9 mouse cellular contexts compared by ENCODE assay signal in genomic region chr2:68430493-68430892, GRCm38 (mm10). TPM values are rescaled to one million over a fixed set of nuclear protein-coding genes. Genes with fewer than 3 reads are reported as not detected.
DNase-seq lines count a peak whose midpoint lies in the region; ATAC-seq and TF ChIP-seq lines count a peak whose summit lies in the region.
"Had no signal": no experiment of that assay in that cellular context is flagged by ENCODE, and none has a peak within 500 bp of the region (broad histone marks: within the 10 kb centered on the region; RNA-seq: fewer than 3 reads in every experiment).

No protein-coding gene starts in this region.

- no peak for TF ChIP-seq EP300 in ES-Bruce4 (IDR thresholded peaks at IDR 0.05; ENCODE audit: insufficient read depth, low read depth, low read length)

- intact Hi-C loops in heart, postnatal 14 days (cut with DNase I) = loop anchor here (2.0 to 5.0 kb wide), 2 partner anchors 38 to 53 kb away; no protein-coding TSS in a partner anchor

- TF ChIP-seq CTCF in ES-Bruce4 (IDR thresholded peaks at IDR 0.05; ENCODE audit: low read depth, low read length) = peak; percentile 28

- DNase-seq in heart, embryonic 10.5 days (ENCODE audit: low spot score) = no peak
- DNase-seq in heart, postnatal 14 days = no peak
- no peak for DNase-seq in embryonic facial prominence, embryonic 10.5 days (ENCODE audit: low spot score)
- no peak for DNase-seq in forebrain, embryonic 10.5 days (ENCODE audit: extremely low spot score, low spot score)
- no peak for DNase-seq in adipocyte (ENCODE audit: low spot score)

- peak overlapping the region; percentile 37; the same call in 1 of the 2 replicates for H3K4me2 ChIP-seq in heart, embryonic 15.5 days

- 48% methylated on average over 5 of the region's 5 CpGs for WGBS in heart, embryonic 10.5 days
- WGBS in heart, embryonic 15.5 days = 44% methylated on average over 5 of the region's 5 CpGs
- WGBS in embryonic facial prominence, embryonic 10.5 days = 89% methylated on average over 5 of the region's 5 CpGs
- 87% methylated on average over 5 of the region's 5 CpGs for WGBS in forebrain, embryonic 10.5 days

- no peaks in the 10 kb centered on the region for H3K27me3 ChIP-seq in heart, embryonic 10.5 days (ENCODE audit: insufficient read depth, poor library complexity, severe bottlenecking)
- no peaks in the 10 kb centered on the region for H3K27me3 ChIP-seq in ES-Bruce4 (ENCODE audit: control insufficient read depth, insufficient read depth, low read length, poor library complexity, severe bottlenecking)
- no peaks in the 10 kb centered on the region for H3K27me3 ChIP-seq in heart, embryonic 15.5 days
- no peaks in the 10 kb centered on the region for H3K27me3 ChIP-seq in embryonic facial prominence, embryonic 10.5 days (replicated peaks; ENCODE audit: low read depth, poor library complexity, severe bottlenecking)
- H3K27me3 ChIP-seq in forebrain, embryonic 10.5 days (ENCODE audit: poor library complexity, severe bottlenecking) = no peaks in the 10 kb centered on the region

- no peak overlapping the region for H3K4me3 ChIP-seq in heart, embryonic 10.5 days
- H3K4me3 ChIP-seq in ES-Bruce4 (ENCODE audit: low read depth, low read length) = no peak overlapping the region
- H3K4me3 ChIP-seq in heart, embryonic 15.5 days = no peak overlapping the region
- no peak overlapping the region for H3K4me3 ChIP-seq in embryonic facial prominence, embryonic 10.5 days
- no peak overlapping the region for H3K4me3 ChIP-seq in forebrain, embryonic 10.5 days

- H3K9me3 ChIP-seq in heart, embryonic 10.5 days = no peaks in the 10 kb centered on the region
- no peaks in the 10 kb centered on the region for H3K9me3 ChIP-seq in ES-Bruce4 (replicated peaks; ENCODE audit: control insufficient read depth, insufficient read depth, low read length, poor library complexity, severe bottlenecking)
- no peaks in the 10 kb centered on the region for H3K9me3 ChIP-seq in heart, embryonic 15.5 days (replicated peaks)
- H3K9me3 ChIP-seq in embryonic facial prominence, embryonic 10.5 days = no peaks in the 10 kb centered on the region
- H3K9me3 ChIP-seq in forebrain, embryonic 10.5 days = no peaks in the 10 kb centered on the region

- H3K27ac ChIP-seq in heart, embryonic 10.5 days = peak overlapping the region; percentile 77; the same call in 1 of the 2 replicates
- H3K27ac ChIP-seq in ES-Bruce4 (ENCODE audit: insufficient read depth, low read length) = no peak overlapping the region
- peak overlapping the region; percentile 96 for H3K27ac ChIP-seq in heart, embryonic 15.5 days
- H3K27ac ChIP-seq in embryonic facial prominence, embryonic 10.5 days (replicated peaks) = no peak overlapping the region
- no peak overlapping the region for H3K27ac ChIP-seq in forebrain, embryonic 10.5 days

- TF ChIP-seq POLR2A in ES-Bruce4 (IDR thresholded peaks at IDR 0.05; ENCODE audit: insufficient read depth, low read length) = no peak

- 0 out of 2 replicates have a peak, but pooled peaks cover 3% of the 10 kb centered on the region for H3K36me3 ChIP-seq in heart, embryonic 10.5 days
- H3K36me3 ChIP-seq in ES-Bruce4 (ENCODE audit: control insufficient read depth, insufficient read depth, low read length, poor library complexity, severe bottlenecking) = no peaks in the 10 kb centered on the region
- H3K36me3 ChIP-seq in heart, embryonic 15.5 days = no peaks in the 10 kb centered on the region
- H3K36me3 ChIP-seq in embryonic facial prominence, embryonic 10.5 days (replicated peaks) = no peaks in the 10 kb centered on the region
- H3K36me3 ChIP-seq in forebrain, embryonic 10.5 days (replicated peaks) = peaks cover 13% of the 10 kb centered on the region

- peaks cover 68% of the 10 kb centered on the region for H3K4me1 ChIP-seq in heart, embryonic 10.5 days
- H3K4me1 ChIP-seq in ES-Bruce4 (ENCODE audit: control insufficient read depth, insufficient read depth, low read length) = no peaks in the 10 kb centered on the region
- peaks cover 76% of the 10 kb centered on the region for H3K4me1 ChIP-seq in heart, embryonic 15.5 days (replicated peaks)
- peaks cover 28% of the 10 kb centered on the region for H3K4me1 ChIP-seq in embryonic facial prominence, embryonic 10.5 days
- H3K4me1 ChIP-seq in forebrain, embryonic 10.5 days = peaks cover 28% of the 10 kb centered on the region

- no peak overlapping the region for H3K9ac ChIP-seq in ES-Bruce4 (ENCODE audit: low read depth, poor library complexity, severe bottlenecking)
- no peak overlapping the region for H3K9ac ChIP-seq in heart, embryonic 15.5 days

- peak; percentile 56 for ATAC-seq in heart, embryonic 15.5 days (replicated peaks; ENCODE audit: insufficient number of reproducible peaks, insufficient read depth, low FRiP score, low read depth)
- ATAC-seq in monocyte, adult 5-6 weeks (replicated peaks; ENCODE audit: insufficient number of reproducible peaks, low FRiP score, low TSS enrichment, poor library complexity, severe bottlenecking) = peak; percentile 61

RNA-seq across cellular contexts. Expression of gene Stk39, which starts 41.6 kb away (rescaled TPM):
- polyA plus RNA-seq in heart, embryonic 10.5 days (2016; fragmentation: Nextera tagmentation; extraction: Ambion mirVana) = 45.2 and 51.3 TPM in 2 replicates
- 100 to 1,000 TPM in 1 of 2 experiments, 10 to 100 TPM in 1; 95.6 to 106 TPM for total RNA-seq in heart, postnatal 14 days (2021)
- polyA plus RNA-seq in ES-Bruce4 (2011; ENCODE audit: insufficient read depth, insufficient read length, low read depth, missing spikeins) = 6.5 and 7.6 TPM in 2 replicates
- 54.8 and 66.2 TPM in 2 replicates for polyA plus RNA-seq in heart, embryonic 15.5 days (2015; fragmentation: Nextera tagmentation; extraction: Ambion mirVana)
- total RNA-seq in monocyte, adult 5-6 weeks (2017) = 5.1 to 21.6 TPM (median 5.4 TPM) in 3 replicates
- polyA plus RNA-seq in embryonic facial prominence, embryonic 10.5 days (2016; fragmentation: Nextera tagmentation; extraction: Ambion mirVana) = 19.3 and 19.4 TPM in 2 replicates
- polyA plus RNA-seq in forebrain, embryonic 10.5 days (2016; fragmentation: Nextera tagmentation; extraction: Ambion mirVana) = 29.5 and 30.2 TPM in 2 replicates
- total RNA-seq: MEL had no signal

Comparison
In these comparisons a context has a peak if more than half of its experiments do, and no peak if none do; other contexts are left out.
1. H3K27ac ChIP-seq: peak in heart, embryonic 10.5 days (single experiment) and heart, embryonic 15.5 days (single experiment); none in ES-Bruce4 (single experiment), embryonic facial prominence, embryonic 10.5 days (single experiment) and forebrain, embryonic 10.5 days (single experiment).